Mouse (Mus musculus): ENCODE data around the gene Prrt3. TPM values are rescaled to one million over a fixed set of nuclear protein-coding genes. Genes with fewer than 3 reads are reported as not detected.
A peak's percentile ranks its signal among the peaks of the same experiment; 100 is the strongest.

Prrt3 gene
- 0.01 TPM in 1 of 2 replicates, not detected in the other for polyA plus RNA-seq (2012; rRNA removed)

DNA sequence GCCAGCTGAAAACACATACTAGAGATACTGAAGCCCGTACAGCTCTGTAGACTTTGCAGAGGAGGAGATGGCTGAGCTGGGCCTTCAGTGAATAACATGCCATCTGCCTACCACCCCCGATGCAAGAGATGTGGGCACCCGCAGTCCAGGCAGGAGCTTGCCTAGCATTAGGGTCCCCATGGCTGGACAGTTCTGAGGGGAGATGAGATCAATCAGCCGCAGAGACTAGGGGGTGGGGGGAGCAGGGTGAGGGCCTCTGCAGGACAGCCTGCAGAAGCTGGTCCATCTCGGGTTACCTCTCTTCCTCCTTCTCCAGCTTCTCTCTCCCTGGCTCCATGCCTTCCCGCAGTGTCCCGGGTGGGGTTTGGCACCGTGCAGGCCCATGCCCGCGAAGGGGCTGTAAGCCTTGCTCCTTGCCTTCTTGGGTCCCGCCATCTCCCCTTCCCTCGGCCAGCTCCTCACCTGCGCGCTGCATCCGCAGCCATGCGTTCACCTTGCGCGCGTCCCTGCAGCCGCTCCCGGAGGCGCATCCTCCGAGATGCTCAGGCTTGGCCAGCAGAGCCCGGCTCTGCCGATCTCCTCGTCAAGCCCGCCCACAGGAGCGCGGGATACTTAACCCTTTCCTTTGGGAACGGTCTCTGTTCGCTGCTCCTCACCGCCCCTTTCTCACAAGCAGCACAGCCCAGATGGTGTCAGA is at the start of gene Prrt3:
TSS of gene Prrt3 (minus strand) at position 544 of the 697 bp plus-strand sequence.
- no peak for DNase-seq (ENCODE audit: low read depth, low spot score)
- 7% methylated on average over 32 of the region's 32 CpGs for WGBS

DNA sequence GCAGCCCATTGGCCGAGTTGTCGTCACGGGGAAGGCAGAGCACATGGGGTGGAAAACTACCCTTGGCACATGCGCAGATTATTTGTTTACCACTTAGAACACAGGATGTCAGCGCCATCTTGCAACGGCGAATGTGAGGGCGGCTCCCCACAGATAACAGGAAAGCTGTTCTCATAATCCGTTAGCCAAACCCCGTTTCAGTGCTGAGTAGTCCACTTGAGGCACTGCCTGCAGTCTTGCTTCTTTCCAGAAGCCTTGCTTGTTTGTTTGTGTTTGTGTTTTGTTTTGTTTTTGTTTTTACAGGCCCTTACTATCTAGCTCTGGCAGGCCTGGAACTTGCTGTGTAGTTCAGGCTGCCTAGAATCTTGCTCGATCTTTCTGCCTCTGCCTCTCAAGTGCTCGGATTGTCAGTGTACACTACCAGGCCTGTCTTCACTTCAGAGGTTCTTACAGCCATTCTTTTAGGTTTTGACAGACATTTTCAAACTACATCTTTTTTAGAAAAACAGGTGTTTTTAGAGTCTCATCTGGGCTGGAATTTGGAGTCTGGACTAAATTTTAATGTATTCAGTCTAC is 42.3 kb upstream of the Prrt3 start:
- WGBS, result 93% methylated on average over 12 of the region's 12 CpGs
- DNase-seq (ENCODE audit: low read depth, low spot score), result no peak

DNA sequence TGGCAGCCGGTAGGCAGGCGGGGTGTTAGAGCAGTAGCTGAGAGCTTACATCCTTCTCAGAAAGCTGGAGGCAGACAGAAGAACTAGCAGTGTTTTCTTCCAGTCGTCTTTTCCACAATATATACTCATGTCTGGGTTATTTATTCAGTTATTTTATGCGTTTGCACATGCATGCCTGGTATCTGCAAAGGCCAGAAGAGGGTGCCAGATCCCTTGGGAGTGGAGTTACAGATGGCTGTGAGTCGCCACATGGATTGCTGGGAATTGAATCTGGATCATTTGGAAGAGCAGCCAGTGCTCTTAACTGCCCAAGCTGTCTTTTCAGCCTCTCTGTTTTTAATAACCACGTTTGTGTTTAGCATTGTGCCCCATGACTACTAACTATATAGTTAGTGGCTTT is 39.9 kb upstream of the Prrt3 start:
- DNase-seq (ENCODE audit: low read depth, low spot score), result no peak
- WGBS, result 78% methylated on average over 6 of the region's 6 CpGs

DNA sequence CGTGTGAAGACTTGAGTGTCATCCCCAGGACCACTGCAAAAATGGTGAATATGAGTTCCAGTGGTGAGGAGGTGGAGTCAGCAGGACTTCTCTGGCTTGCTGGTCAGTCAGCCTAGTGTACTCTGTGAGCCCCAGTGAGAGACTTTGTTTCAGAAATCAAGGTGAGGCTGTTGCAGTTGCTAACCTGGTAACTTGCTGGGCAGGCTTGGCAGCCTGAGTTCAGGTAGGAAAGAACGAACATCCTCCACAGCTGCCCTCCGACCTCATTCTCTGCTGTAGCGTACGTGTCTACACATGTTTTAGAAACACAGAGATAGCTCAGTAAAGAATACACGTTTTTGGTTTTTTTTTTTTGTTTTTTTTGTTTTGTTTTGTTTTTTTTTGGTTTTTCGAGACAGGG is 33.2 kb upstream of the Prrt3 start:
- 81% methylated on average over 7 of the region's 7 CpGs for WGBS
- DNase-seq (ENCODE audit: low read depth, low spot score), result no peak

DNA sequence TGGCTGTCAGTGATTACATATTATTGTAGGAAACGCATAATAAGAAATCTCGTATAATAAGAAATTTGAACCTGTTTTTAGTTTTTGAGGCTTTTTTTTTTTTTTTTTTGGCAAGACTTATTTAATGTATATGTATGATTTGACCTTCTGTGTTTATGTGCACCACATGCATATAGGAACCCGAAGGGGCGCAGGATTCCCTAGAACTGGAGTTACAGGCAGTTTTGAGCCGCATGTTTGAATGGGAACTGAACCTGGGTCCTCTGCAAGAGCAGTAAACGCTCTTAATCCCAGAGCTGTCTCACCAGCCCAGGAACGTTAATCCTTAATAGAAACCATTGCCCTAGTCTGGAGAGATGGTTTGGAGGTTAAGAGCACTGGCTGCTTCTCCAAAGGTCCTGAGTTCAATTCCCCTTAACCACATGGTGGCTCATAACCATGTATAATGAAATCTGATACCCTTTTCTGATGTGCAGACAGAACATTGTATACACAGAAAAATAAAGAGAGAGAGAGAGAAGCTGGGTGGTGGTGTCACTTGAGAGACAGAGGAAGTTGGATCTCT is 30.2 kb upstream of the Prrt3 start:
- DNase-seq (ENCODE audit: low read depth, low spot score), result no peak
- 4% methylated on average over 7 of the region's 7 CpGs for WGBS

DNA sequence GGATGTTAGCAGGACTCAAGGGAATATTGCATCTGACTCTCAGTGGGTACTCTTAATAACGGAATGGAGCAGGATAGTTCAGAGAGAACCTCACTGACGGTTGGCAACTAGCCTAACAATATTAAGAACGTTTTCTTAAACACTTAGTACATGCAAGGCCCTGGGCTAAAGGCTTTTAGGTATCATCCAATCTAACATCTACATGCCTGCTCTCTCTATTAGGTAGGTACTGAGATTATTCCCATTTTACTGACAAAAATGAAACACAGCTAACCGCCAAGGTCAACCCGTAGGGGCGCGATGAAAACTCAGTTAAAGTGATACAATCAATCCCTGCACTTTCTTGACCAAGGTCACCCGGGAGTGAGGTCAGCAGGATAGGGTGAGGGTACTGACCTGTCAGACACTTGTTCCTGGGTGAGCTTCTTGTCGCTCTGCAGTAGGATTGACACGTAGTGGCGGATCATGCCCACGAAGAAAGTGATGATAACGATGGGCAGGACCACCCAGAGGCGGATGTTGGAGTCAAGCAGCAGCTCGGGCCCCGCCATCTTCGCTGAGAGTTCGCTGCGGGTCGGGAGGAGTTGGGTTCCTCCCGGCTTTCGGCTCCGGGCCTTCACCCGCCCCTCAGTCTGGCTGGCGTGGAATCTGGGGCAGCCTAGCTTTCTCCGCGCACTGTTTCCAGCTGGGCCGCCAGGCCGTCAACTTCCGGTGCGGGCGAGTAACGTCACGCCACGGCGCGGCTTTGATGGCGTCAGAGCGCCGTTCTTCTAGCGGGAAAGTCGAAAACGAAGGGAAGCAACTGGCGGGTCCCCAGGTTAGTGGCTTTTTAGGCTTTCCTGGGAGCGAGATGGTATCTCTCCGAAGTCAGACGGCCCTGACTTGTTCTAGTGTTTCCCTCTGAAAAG is 29.5 kb upstream of the Prrt3 start, which contains the start of the genes Emc3 and Fancd2:
TSS of gene Emc3 (minus strand) at position 721 of the 908 bp plus-strand sequence.
TSS of gene Fancd2 (plus strand) at position 751 of the 908 bp plus-strand sequence.
- DNase-seq (ENCODE audit: low read depth, low spot score), result peak; percentile 53
- 1% methylated on average over 47 of the region's 47 CpGs for WGBS

DNA sequence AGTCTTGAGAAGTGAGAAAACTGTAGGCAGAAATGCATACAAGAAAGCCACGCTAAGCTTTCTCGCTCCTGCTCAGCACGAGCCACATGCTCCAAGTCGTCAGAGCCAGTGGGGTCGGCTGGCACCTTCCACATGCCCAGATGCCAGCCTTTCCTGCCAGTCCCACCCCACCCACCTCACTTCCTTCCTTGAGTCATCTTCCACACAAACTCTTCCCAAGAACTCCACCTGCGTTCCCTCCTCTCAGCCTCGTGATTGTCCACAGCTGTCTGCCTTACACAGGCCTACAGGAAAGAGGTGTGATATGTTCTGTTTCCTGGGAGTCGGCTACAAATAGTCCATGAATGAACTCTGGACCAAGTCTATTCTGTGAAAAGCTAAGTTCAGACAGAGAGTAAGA is 21.7 kb upstream of the Prrt3 start:
- DNase-seq (ENCODE audit: low read depth, low spot score), result no peak
- WGBS, result 55% methylated on average over 8 of the region's 8 CpGs

DNA sequence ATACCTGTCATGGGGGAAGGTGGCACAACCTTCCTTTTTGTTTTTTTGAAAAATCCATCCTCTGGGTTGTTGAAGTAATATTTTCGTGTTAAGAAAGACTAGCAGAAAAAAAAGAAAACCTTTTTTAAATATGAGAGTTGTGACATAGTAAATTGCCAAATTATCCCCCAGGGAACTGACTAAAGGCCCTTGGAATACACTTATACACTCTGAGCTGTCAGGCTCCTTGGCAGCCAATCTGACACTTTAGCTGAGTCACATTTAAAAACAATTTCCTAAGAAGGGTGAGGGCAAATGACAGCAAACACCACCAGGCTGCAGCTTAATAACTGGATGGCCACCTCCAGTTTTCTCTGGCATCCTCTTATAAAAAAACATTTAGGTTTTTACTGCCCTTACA is 20.6 kb upstream of the Prrt3 start:
- 72% methylated on average over 1 of the region's 1 CpGs for WGBS

DNA sequence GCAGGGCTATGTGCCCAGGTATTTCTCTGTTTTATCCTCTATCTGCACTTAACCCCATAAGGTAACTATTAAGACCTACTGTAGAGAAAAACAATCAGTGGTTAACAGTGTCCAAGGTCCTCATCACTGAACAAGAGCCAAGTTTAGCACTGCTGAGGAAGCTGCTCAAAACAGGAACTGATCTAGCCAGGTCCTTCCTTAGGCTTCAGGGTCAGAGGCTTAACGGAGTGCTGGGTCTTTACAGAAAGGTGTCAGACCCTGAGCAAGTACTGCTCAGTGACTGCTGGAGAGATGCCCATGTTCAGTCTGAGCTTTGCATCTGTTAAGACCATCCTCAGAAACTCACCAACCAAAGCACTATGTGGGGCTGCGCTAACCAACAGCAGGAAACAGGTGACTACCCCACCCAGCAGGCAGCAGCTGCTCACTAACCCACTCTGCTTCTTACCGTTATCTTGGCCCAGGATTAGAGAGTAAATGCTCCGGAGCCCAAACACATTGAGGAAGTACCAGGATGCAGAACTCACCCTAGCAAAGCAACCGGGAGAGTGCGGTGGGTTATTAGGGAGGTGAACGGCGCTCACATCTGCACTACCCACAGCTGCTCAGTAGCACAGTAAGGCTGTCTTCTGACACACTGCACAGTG is 15.8 kb upstream of the Prrt3 start:
- DNase-seq (ENCODE audit: low read depth, low spot score), result no peak
- 78% methylated on average over 8 of the region's 8 CpGs for WGBS

More for the DNA sequence above, 20.6 kb upstream of the Prrt3 start:
- DNase-seq (ENCODE audit: low read depth, low spot score), result no peak

DNA sequence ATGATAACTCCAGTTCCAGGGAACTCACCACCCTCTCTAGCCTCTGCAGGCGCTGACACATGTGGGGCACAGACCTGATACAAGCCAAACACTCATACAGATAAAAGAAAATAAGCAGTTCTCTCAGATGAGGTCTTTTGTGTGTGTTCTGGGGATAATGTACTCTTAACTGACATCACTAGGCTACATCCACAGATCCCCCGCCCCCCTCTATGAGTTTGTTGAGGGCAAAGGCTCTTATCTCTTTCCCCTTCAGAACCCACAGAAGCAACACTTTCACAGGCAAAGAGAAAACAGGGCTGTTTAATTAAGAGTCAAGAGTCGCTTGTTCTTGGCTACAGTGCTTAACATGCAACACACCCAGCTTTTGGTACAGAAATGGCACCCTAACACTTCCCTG is 12.9 kb upstream of the Prrt3 start:
- 98% methylated on average over 3 of the region's 3 CpGs for WGBS
- no peak for DNase-seq (ENCODE audit: low read depth, low spot score)

DNA sequence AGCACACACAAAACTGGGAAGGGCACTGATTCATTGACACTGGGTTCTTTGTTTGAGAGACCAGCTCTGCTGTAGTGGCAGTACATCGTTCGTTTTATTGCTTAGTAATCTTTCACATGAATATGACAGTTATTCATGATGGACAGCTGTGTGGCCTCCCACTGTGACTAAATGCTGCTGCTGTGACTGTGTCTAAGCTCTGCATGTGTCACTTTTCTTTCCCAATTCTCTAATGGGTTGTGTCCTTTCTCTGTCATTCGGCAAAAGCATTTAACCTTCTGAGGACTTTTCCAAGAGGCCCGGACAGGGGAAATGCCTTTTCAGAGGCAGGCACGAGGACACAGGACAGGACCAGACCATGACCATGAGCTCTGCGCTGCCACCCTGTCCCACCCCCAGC is 12.2 kb upstream of the Prrt3 start:
- 59% methylated on average over 6 of the region's 6 CpGs for WGBS
- DNase-seq (ENCODE audit: low read depth, low spot score), result no peak

DNA sequence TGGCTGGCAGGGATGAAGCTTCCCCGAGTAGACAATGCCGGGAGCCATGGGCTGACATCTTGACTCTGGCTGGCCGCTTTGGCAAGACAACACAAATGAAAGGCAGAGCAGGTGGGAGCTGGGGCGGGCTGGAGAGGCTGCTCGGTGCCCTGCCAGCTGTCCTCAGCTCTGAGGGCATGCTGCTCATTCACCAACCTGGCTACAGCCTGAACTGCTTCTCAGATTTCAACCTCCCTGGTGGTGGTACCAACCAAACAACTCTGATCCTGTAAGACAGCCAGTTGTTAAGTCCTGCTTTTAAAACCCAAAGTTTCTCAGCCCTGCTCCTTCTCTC is 7.2 kb upstream of the Prrt3 start:
- 53% methylated on average over 5 of the region's 5 CpGs for WGBS
- DNase-seq (ENCODE audit: low read depth, low spot score), result no peak

DNA sequence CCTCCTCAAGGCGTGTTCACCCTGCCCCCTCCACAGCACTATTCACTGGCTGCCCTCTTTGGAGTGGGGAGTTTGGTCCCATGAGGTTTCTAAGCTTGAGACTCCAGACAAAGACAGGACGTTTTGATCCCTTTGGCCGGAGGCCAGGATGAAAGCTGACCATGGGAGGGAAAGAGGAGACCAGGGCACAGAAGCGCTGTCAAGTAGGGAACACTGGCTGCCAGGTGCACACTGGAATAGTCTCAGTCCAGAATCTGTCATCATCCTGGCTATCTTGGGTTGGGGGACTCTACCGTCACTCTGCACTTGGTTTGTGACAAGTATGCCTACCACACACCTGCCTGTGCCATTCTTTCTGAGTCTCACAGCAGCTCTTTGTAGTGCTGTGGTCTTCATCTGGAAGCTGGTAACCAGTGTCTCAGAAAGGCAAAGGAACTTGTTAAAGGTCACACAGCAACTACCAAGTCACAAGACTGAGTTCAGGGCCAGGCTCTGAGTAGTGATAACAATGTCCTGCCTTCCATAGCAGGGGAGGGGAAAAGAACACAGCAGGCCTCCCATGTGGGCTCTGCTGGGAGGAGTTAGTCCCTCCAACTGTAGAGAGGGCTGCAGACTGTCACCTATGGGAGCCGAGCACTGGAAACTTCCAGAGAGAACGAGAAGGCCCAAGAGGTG is 6.7 kb upstream of the Prrt3 start:
- WGBS, result 60% methylated on average over 7 of the region's 7 CpGs

DNA sequence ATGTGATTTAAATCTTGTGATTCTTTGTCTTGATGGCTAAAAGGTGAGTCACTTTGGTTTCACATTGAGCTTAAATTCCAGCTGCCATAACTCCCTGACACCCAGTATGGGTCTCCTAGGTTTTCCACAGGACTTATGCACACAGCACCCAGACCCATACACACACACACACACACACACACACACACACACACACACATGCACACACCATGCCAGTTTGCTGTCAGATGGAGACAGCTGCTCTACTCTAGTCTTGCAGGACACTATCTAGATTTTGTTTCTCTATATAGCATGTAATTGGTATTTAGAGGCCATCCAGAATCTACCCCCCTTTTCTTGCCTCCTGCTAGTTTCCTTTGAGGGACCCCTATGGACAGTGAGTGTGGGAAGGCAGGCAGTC is 5.4 kb upstream of the Prrt3 start:
- no peak for DNase-seq (ENCODE audit: low read depth, low spot score)

More for the DNA sequence above, 6.7 kb upstream of the Prrt3 start:
- DNase-seq (ENCODE audit: low read depth, low spot score), result no peak

DNA sequence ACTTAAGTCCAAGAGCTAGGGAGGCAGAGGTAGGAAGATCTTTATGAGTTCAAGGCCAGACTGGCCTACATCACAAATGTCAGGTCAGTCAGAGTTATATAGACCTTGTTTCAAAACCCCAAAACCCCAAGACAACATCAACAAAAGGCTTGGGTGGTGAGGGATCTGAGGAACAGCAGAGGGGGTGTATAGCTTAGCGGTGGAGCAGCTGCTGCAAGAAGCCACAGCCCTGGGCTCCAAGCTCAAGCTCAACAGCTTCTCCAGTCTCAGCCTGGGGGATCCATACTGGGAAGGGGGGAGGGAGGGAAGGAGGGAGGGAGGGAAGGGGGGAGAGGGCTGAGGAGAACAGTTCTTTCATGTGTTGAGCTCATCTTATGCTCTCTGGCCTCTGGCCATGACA is 4.0 kb upstream of the Prrt3 start:
- 69% methylated on average over 1 of the region's 1 CpGs for WGBS
- DNase-seq (ENCODE audit: low read depth, low spot score), result no peak

DNA sequence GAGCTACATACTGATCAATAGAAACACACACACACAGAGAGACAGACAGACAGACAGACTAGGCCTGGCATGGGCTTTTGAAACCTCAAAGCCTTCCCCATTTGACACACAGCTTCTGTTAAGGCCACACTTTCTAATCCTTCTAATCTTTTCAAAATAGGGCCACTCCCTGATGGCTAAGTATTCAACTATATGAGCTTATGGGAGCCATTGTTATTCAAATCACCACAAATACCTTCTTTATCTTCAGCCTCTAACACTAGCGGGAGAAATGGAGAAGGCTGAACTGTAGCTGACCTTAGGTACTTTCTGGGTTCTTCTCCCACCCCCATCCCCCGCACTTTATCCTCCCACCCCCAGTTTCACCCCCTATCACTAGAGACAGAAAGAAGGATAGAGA is 1.1 kb upstream of the Prrt3 start:
- 95% methylated on average over 2 of the region's 2 CpGs for WGBS
- no peak for DNase-seq (ENCODE audit: low read depth, low spot score)

DNA sequence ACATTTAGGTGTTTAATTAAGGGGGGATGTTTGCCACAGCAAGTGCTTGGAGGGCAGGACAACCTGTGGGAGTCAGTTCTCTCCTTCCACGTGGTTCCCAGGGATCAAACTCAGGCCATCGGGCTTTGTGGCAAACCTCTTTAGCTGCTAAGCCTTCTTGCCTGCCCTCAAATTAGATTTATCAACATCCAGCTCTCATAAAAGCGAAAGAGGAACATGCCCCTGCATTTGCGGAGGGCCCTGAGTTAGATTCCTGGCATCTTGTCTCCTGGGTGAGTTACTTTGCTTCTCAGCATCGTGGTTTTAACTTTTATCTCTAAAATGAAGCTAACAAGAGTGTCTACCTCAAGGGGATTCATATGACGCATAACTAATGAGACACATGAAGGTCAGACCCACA is 2.4 kb downstream of the Prrt3 start:
- no peak for DNase-seq (ENCODE audit: low read depth, low spot score)
- 73% methylated on average over 6 of the region's 6 CpGs for WGBS

DNA sequence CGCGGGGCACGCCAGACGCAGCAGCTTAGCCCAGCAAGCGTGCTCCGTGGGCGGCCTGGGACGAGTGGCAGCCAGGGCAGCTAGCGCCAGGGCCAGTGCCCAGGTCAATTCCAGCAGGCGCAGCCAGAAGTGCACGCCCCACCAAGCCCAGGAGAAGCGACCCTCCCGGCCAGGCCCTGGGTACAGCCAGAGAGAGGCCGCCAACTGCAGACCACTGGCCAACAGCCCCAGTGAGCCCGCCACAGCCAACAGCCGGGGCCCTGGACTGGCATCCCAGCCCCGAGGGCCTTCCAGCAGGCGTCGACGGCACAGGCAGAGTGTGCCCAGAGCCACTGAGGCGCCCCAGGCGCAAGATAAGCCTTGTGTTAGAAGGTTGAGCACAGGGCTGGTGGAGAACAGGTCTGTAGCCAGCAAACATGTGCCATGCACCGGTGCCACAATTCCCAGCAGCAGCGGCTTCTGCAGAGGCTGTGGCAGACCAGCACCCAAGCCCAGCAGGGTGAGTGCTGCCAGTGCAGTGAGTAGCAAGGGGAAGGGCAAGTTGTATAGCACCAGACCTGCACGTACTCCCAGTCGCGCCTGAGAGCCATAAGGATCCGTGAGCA is 6.6 kb downstream of the Prrt3 start:
- no peak for DNase-seq (ENCODE audit: low read depth, low spot score)
- WGBS, result 41% methylated on average over 28 of the region's 28 CpGs

DNA sequence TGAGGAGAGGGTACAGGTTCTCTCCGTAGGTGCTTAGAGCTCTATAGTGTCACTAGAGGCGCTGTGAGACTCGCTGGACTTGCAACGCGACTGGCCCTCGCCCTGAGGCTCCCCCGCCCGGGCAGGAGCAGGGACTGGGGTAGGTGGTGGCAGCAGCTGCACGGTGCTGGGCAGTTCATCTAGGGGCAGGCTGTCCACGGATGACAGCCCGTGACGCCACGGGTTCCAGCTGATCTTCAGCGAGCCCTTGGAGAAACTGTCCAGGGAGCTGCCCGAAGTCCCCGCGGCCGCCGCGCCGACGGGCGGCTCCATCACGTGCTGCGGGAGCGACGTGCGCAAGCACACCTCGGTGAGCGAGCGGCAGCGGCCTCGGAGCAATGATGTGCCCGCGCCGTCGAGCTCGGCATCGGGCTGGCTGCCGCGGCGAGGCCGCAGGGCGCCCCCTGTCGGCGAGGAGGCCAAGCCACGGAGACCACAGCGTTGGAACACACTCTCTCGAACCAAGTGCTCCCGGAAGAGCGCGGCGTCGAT is 7.4 kb downstream of the Prrt3 start:
- peak; percentile 45 for DNase-seq (ENCODE audit: low read depth, low spot score)
- 1% methylated on average over 54 of the region's 54 CpGs for WGBS

All from large intestine, adult 2 months (tissue).